Mouse (Mus musculus) neural tube, embryonic 11.5 days (tissue): ENCODE measurements around the gene Ncan. TPM values are rescaled to one million over a fixed set of nuclear protein-coding genes. Genes with fewer than 3 reads are reported as not detected.

Experiments used
- ATAC-seq: fragments of 200-750 bp; cut with Nextera tagmentation; 2 replicates; pipeline ENCODE4 v1.8.0; 2017; ENCODE audit warnings: moderate number of reproducible peaks, mild to moderate bottlenecking, moderate TSS enrichment, moderate library complexity; ENCODE audit not compliant: insufficient read depth, low FRiP score, low TSS enrichment
- DNase-seq: peaks from one replicate; pipeline ENCODE4 v3.0.0-alpha.2; 2015; ENCODE audit warnings: low spot score
- H3K27ac ChIP-seq: fragments of 300-500 bp; sonication (generic); 2 replicates; pipeline ENCODE4 v1.5.1; 2014; ENCODE audit warnings: low read depth, mild to moderate bottlenecking, low read length
- H3K27me3 ChIP-seq: fragments of 300-500 bp; sonication (generic); 2 replicates; pipeline ENCODE4 v1.6.1; 2014; ENCODE audit warnings: mild to moderate bottlenecking, low read length, mixed read lengths; ENCODE audit not compliant: control insufficient read depth, insufficient read depth
- H3K36me3 ChIP-seq: fragments of 300-500 bp; sonication (generic); 2 replicates; pipeline ENCODE4 v1.6.1; 2014; ENCODE audit warnings: mild to moderate bottlenecking, low read length, moderate library complexity, mixed read lengths; ENCODE audit not compliant: control insufficient read depth, insufficient read depth
- H3K4me1 ChIP-seq: fragments of 300-500 bp; sonication (generic); 2 replicates; pipeline ENCODE4 v1.6.1; 2014; ENCODE audit warnings: low read length, mixed read lengths; ENCODE audit not compliant: control insufficient read depth, insufficient read depth
- H3K4me2 ChIP-seq: fragments of 300-500 bp; sonication (generic); 2 replicates; pipeline ENCODE4 v1.6.1; 2014; ENCODE audit warnings: low read depth, mild to moderate bottlenecking, moderate library complexity
- H3K4me3 ChIP-seq: fragments of 300-500 bp; sonication (generic); 2 replicates; pipeline ENCODE4 v1.5.1; 2014; ENCODE audit warnings: low read depth, low read length
- H3K9ac ChIP-seq: fragments of 300-500 bp; sonication (generic); 2 replicates; pipeline ENCODE4 v1.6.1; 2014; ENCODE audit warnings: mild to moderate bottlenecking, low read length
- H3K9me3 ChIP-seq: fragments of 300-500 bp; sonication (generic); 2 replicates; pipeline ENCODE4 v1.6.1; 2016; ENCODE audit warnings: low read length; ENCODE audit not compliant: control insufficient read depth
- WGBS: fragments of 180-500 bp; shearing (Covaris S2); extraction: QIAGEN DNeasy Blood & Tissue Kit; methylation state at CpG from one replicate; pipeline ENCODE4 v1.1.7; 2014; 5-methylcytosine and 5-hydroxymethylcytosine counted together
- polyA plus RNA-seq: library from polyadenylated mRNA; unstranded; fragments of >200 nt; fragmentation: Nextera tagmentation; extraction: Ambion mirVana; gene quantifications from 2 replicates; pipeline ENCODE4 v1.2.1, GENCODE M21; 2014

The Ncan gene
- polyA plus RNA-seq, 1 experiment from 2014 or later, result 59.7 TPM

DNA sequence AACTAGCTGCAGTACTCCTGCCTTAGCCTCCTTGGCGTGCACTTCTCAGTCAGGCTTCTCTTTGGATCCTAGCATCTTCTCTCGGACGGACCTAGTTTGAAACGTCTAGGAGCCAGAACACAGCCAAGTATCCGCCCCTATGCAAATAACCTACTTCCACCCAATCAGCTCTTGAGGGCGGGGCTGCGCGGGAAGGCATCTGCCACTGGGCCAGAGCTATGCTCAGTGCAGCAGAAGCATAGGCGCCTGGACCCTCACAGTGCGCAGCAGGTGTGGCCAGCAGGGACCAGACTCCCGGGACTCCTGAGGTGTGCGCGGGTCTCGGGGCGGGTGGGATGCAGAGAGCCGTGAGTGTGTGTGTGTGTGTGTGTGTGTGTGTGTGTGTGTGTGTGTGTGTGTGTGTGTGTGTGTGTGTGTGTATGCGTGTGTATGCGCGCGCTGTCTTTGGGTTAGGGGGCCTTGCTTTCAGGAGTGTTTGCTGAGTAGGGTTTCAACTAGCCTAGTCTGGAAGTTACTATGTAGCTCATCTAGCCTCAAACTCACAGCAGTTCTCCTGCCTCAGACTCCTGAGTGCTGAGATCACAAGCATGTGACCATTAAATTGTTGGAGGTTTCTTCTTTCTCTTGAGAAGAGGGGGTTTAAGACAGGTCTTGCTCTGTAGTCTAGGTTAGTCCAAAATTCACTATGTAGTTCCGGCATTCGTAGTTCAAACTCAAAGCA is 32.0 kb upstream of the Ncan start:
- H3K4me3 ChIP-seq, result no peak overlapping the region
- H3K9me3 ChIP-seq, result no peaks in the 10 kb centered on the region
- no peaks in the 10 kb centered on the region for H3K27me3 ChIP-seq
- no peaks in the 10 kb centered on the region for H3K4me1 ChIP-seq
- 13% methylated on average over 13 of the region's 22 CpGs for WGBS
- H3K36me3 ChIP-seq, result no peaks in the 10 kb centered on the region
- no peak overlapping the region for H3K9ac ChIP-seq
- no peak overlapping the region for H3K27ac ChIP-seq
- peak overlapping the region; percentile 25; the same call in 1 of the 2 replicates for H3K4me2 ChIP-seq
- ATAC-seq (peak; percentile 92), DNase-seq (peak; percentile 83)

DNA sequence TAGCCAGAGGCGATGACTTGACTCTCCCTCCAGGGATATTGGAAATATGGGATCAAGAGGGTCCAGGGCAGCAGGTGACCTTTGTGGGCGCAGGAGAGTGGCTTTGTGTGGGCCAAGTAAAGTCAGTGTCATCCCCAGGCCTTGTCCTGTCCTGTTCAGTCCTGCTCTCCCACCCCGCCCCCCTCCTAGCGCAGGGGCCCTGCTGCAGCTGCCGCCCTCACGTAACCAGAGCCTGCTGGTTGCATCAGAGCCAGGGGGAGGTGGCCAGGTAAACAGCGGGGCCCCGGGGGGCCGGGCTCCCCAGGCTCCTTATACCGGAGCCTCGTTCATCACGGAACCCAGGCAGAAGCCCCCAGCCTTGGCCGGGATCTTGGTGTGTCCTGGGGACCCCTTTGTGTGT is 29.5 kb upstream of the Ncan start:
- no peak overlapping the region for H3K4me3 ChIP-seq
- 13% methylated on average over 13 of the region's 13 CpGs for WGBS
- ATAC-seq (no peak), DNase-seq (peak; percentile 27)
- no peak overlapping the region for H3K27ac ChIP-seq
- no peak overlapping the region for H3K9ac ChIP-seq
- H3K4me1 ChIP-seq, result no peaks in the 10 kb centered on the region
- H3K36me3 ChIP-seq, result no peaks in the 10 kb centered on the region
- H3K4me2 ChIP-seq, result no peak overlapping the region
- H3K9me3 ChIP-seq, result no peaks in the 10 kb centered on the region
- H3K27me3 ChIP-seq, result no peaks in the 10 kb centered on the region

DNA sequence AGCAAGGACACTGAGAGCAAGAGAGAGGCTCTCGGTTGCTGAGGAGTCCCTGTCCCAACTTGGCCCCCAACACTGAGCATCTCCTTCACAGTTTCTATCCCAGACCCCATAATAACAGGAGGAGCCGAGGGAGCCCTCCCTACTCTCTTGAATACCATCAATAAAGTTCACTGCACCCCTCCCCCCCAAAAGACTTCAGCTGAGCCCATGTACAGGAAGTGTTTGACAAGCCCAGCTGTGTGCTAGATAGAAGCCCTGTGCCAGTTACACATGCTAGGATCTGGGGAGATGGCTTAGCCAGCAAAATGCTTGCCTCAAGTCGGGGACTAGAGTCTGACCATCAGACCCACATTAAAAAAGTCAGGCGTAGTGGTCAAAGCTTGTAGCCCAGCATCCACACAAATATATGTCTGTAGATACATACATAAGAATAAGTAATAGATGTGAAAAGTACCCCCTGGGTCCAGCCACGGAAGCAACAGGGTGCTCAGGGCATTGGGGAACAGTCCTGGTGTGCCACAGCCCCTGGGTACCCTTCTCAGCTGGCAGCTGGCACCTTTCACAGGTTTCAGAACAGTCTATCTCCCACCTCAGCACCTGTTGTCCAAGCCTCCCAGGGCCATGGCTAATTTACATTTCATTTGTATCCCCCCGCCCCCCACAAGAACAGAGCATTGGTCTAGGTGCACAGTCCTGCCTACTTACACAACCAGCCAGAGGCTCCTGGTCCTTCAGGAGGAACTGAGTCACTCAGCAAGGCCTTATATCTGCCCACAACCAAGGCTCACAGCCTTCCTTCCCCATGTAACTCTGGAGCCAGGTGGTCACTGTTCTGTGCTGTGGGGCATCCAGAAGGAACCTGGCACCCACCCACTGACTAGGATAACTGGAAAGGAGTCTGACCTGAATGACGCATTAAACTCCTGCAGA is 27.3 kb upstream of the Ncan start:
- Histone ChIP-seq H3K4me2 (no peak overlapping the region), H3K9ac (no peak overlapping the region), H3K4me1 (no peaks in the 10 kb centered on the region), H3K27me3 (no peaks in the 10 kb centered on the region), H3K9me3 (no peaks in the 10 kb centered on the region), H3K36me3 (peaks cover 7% of the 10 kb centered on the region; the same call in 1 of the 2 replicates), H3K27ac (no peak overlapping the region), H3K4me3 (no peak overlapping the region)
- WGBS, result 88% methylated on average over 7 of the region's 7 CpGs
- ATAC-seq (no peak), DNase-seq (no peak)

DNA sequence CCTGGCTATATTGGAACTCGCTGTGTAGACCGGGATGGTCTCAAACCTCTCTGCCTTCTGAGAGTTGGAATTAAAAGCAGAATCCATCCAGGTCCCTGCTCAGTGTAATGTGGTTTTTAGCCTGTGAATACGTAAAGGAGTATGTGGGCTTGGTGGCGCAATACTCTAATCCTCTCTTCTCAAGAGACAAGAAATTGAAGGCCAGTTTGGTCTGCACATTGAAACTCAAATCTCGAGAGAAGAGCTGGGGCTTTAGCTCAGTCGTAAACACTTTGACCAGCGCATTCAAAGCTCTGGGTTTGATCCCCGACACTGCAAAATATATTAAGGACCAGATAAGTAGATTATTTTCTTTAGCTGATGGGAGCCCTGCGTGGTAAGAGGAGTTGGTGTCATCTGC is 19.3 kb upstream of the Ncan start:
- Histone ChIP-seq H3K27me3 (no peaks in the 10 kb centered on the region), H3K4me3 (peak overlapping the region; percentile 72), H3K9me3 (no peaks in the 10 kb centered on the region), H3K27ac (no peak overlapping the region), H3K36me3 (peaks cover 7% of the 10 kb centered on the region), H3K9ac (peak overlapping the region; percentile 67), H3K4me1 (peaks cover 12% of the 10 kb centered on the region), H3K4me2 (peak overlapping the region; percentile 68)
- ATAC-seq (no peak), DNase-seq (no peak)
- 14% methylated on average over 9 of the region's 9 CpGs for WGBS

DNA sequence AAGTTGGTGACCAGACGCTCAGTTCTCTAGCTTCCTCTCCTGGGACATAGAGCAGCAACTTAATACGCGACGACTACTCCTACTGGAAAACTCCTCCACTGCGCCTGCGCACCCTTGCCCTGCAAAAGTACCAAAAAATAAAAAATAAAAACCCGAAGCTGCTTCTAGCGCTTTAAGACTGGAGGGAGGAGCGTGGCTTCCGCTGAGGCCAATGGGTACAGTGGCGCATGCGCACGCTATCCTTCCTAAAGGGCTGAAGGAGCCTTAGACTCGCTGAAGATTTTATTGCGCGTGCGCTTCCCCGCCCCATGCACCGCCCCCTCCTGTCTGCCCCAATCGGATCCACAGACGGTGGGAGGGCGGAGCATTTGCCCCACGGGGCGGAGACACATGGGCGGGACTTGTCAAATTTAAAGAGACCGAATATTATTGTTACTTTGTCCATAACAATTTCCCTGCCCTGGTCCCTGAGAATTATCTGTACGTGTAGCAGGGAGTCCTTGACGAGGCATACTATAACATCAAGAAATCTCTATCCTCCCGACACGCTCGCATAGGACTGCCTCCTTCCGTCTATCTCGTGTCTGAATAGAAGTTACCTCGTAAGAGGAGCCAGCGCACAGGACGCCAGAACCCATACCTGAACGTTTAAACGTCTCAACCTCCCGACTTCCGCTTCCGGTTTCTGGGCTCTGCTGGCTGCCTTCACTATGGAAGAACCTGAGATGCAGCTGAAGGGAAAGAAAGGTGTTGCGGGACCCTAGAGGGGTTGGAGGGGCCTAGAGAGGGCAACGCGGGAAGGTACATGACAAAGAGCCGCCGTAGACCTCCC is 18.6 kb upstream of the Ncan start, which contains the start of the genes Rfxank, Borcs8 and Mef2b:
Gene Rfxank, minus strand, starts transcription at position 129 of the 832 bp plus-strand sequence.
Gene Borcs8, plus strand, starts transcription at position 474 of the 832 bp plus-strand sequence.
Gene Mef2b, plus strand, starts transcription at position 686 of the 832 bp plus-strand sequence.
- H3K4me2 ChIP-seq, result peak within 1 kb of the TSS; percentile 68
- H3K36me3 ChIP-seq, result peaks cover 7% of the 10 kb centered on the region
- no peak within 1 kb of the TSS for H3K27ac ChIP-seq
- H3K4me3 ChIP-seq, result peak within 1 kb of the TSS; percentile 72
- DNase-seq (peak; percentile 99), ATAC-seq (peak; percentile 94)
- no peaks in the 10 kb centered on the region for H3K9me3 ChIP-seq
- H3K4me1 ChIP-seq, result peaks cover 12% of the 10 kb centered on the region
- H3K27me3 ChIP-seq, result no peaks in the 10 kb centered on the region
- under 1% methylated on average over 46 of the region's 46 CpGs for WGBS
- peak within 1 kb of the TSS; percentile 67 for H3K9ac ChIP-seq

DNA sequence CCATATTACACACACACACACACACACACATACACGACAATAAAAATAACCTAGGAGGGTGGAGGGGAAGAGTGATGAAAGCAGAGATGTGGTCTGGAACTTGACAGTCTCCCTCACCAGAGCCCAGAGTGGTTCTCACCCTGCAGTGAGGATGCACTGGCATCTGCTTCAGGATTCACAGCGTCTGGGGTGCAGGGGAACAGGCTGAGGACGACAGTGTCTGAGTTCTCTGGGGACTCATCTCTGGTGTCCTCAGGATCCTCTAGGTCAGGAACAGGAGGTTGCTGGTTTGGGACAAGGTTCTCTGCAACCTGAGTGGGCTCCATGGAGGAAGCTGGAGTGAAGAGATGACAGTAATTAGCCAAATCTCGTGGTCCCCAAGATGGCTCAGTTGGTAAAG is 17.2 kb upstream of the Ncan start:
- no peaks in the 10 kb centered on the region for H3K27me3 ChIP-seq
- no peak overlapping the region; the same call in 1 of the 2 replicates for H3K9ac ChIP-seq
- WGBS, result 77% methylated on average over 4 of the region's 4 CpGs
- peaks cover 9% of the 10 kb centered on the region for H3K36me3 ChIP-seq
- H3K4me3 ChIP-seq, result peak overlapping the region; percentile 72; the same call in 1 of the 2 replicates
- no peaks in the 10 kb centered on the region for H3K9me3 ChIP-seq
- no peak overlapping the region for H3K27ac ChIP-seq
- ATAC-seq (no peak), DNase-seq (no peak)
- H3K4me1 ChIP-seq, result peaks cover 12% of the 10 kb centered on the region
- H3K4me2 ChIP-seq, result no peak overlapping the region

DNA sequence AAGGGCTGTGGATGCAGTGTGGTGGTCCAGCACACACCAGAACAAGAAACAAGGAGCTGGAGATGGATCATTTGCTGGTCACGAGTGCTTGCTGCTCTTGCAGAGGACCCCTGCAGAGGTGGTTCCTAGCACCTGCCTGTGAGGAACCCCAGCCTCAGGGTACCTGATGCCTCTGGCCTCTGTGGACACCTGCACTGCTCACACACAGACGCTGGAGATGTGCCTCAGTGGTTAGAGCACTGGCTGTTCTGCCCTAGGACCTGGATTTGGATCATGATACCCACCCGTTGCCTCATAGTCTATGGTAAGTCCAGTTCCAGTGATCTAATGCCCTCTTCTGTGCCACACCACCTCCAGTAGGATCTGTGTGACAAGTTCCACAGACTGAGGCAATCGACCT is 15.9 kb upstream of the Ncan start:
- WGBS, result 88% methylated on average over 4 of the region's 4 CpGs
- peaks cover 9% of the 10 kb centered on the region for H3K36me3 ChIP-seq

DNA sequence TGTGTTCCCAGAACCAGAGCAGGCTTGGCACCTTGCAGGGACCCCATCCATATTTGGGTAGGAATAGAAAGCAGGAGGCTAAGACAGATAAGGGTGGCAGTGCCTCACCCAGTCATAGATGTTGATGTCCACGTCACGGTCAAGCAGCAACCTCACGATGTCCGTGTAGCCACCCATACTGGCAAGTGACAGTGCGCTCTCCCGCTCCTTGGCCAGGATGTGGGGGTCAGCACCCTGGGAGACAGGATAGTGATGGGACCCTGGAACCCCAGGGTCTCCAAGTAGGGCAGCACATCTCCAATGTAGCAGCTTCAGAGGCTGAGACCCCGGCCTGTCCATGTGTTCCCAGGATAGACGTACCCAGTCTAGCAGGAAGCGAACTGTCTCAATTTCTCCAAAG is 14.3 kb upstream of the Ncan start:
- WGBS, result 95% methylated on average over 9 of the region's 9 CpGs
- no peak overlapping the region for H3K9ac ChIP-seq
- ATAC-seq (no peak), DNase-seq (no peak)
- H3K4me1 ChIP-seq, result peaks cover 7% of the 10 kb centered on the region
- no peak overlapping the region for H3K4me2 ChIP-seq
- H3K9me3 ChIP-seq, result no peaks in the 10 kb centered on the region
- peaks cover 9% of the 10 kb centered on the region for H3K36me3 ChIP-seq
- no peak overlapping the region for H3K4me3 ChIP-seq
- H3K27ac ChIP-seq, result no peak overlapping the region
- no peaks in the 10 kb centered on the region for H3K27me3 ChIP-seq

More for the DNA sequence above, 15.9 kb upstream of the Ncan start:
- H3K4me2 ChIP-seq, result no peak overlapping the region
- H3K4me1 ChIP-seq, result peaks cover 13% of the 10 kb centered on the region
- no peak overlapping the region for H3K4me3 ChIP-seq
- ATAC-seq, result no peak
- H3K27me3 ChIP-seq, result no peaks in the 10 kb centered on the region
- DNase-seq, result no peak
- no peaks in the 10 kb centered on the region for H3K9me3 ChIP-seq
- no peak overlapping the region for H3K27ac ChIP-seq
- H3K9ac ChIP-seq, result no peak overlapping the region
